Mouse (Mus musculus) heart, postnatal 25 days (tissue): ENCODE results near the gene Fbrsl1. TPM values are rescaled to one million over a fixed set of nuclear protein-coding genes. Genes with fewer than 3 reads are reported as not detected.
A peak's percentile ranks its signal among the peaks of the same experiment; 100 is the strongest.

ENCODE experiments used
- DNase-seq: peaks from one replicate; pipeline ENCODE4 v3.0.0; 2022; ENCODE audit warnings: low spot score
- intact Hi-C: fragments of 180-260 bp; cut with DNase I; formaldehyde crosslinking; loops from one replicate; pipeline ENCODE4 v1.15.1; 2025
- total RNA-seq, 2 experiments: library from RNA; stranded (reverse); gene quantifications; 2 replicates each; pipeline ENCODE4 v1.2.3; 2021

Fbrsl1 gene
- total RNA-seq = 10 to 100 TPM; 43.1 to 48.6 TPM

DNA sequence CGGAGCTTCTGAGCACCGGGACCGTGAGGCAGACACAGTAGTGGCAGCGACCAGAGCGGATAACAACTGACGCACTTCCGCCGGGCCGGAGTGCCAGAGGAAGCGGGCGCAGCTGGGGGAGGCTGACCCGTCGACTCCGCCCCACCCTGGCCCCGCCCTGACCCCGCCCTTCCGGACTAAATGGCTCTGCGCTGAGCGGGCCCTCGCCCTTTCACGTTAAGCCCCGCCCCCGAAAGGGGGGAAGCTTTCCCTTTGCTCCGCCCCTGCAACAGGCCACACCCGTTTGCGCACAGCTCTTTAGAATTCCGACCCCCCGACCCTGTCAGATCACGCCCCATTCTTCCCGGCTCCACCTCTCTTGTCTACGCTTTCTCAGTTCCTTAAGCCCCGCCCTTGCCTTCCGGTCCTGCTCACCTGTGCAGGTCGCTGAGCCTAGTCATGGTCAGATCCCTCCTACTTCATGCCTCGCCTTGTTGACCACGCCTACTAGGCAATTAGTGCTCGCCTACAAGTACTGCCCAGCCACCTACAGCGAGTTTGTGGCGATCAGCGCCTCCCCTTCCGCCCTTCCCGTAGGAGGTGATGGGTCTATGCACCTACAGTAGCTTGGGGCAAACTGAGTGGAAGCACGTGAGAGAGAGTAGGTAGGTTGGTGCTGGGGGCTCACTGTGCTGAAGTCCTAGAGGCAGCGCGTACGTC is at the start of gene Fbrsl1:
Gene Fbrsl1, minus strand, starts transcription at position 68 of the 699 bp plus-strand sequence.
- intact Hi-C loops = no loop called here
- peak; percentile 91 for DNase-seq

DNA sequence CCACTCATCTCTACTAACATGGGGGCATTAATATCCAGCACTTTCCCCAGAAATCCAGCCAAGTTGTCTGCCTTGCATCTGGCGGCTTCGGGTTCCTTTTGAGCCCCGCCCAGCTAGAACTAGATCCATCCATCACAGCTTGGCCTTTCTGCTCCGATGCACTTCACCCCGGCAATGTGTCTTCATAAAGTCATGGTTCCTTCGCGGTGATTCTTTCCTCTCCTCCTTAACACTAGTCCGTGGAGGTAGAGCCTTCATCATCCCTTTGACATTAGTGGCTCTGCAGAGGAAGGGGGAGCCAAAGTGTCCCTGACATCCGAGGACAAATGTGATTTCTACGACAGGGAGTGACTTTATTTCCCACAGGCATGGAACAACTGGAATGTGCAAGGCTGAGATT is 49.8 kb upstream of the Fbrsl1 start:
- intact Hi-C loops = no loop called here
- DNase-seq = no peak

DNA sequence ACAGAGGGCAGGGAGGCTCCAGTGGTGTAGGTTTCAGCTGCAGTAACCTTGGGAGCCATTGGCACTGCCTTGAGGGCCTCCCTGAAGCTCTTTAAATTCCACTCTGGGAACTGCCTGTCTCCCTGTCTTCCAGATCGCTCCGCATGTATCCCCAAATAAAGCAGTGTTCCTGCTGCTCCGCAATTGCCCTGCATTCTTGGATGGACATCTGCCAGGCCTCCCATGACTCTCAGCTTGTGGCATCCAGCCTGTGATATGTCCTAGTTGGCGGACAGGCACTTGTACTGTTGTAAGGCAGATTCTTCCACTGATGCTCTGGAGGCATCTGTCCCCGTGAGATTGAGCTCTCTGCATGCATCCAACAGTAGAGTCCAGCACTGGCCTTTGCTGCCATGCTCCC is 49.3 kb upstream of the Fbrsl1 start:
- intact Hi-C loops = no loop called here

DNA sequence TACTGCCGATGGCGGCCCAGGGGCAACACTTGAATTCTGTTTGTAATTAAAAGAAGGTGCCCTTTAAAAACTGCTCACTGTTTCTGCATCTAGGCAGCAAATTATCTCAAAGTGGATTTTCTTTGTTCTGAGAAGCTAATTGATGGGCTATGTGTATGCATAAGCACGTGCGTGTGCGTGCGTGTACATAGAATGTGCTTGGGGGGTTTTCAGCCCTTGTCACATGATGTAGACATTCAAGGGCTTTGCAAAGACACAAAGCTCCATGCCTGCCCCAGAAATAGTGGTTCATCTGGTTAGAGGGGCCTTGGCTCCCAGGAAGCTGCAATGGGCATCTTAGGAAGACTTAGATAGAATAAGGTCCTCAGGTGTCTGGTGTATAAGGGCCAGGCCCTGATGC is 46.7 kb upstream of the Fbrsl1 start:
- no peak for DNase-seq
- intact Hi-C loops = no loop called here

More for the DNA sequence above, 49.3 kb upstream of the Fbrsl1 start:
- DNase-seq = no peak

DNA sequence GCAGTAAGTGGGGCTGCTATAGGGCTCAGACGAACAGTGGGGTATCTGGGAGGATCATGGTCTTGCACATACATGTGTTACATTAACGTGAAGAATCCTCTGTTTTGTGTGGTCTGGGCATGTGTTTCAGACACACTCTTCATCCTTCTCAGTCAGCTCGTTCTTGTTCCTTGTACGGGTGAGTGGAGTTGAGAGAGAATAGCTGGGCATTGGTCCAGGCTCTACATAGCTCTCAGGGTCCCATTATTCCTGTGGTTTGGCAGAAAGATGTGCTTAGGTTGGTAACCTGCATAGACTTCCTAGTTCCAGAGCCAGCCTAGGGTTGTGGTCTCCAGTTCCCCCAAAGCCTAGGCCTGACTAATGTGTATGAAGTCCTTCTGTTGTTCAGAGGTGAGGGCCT is 46.1 kb upstream of the Fbrsl1 start:
- no peak for DNase-seq
- intact Hi-C loops = no loop called here

DNA sequence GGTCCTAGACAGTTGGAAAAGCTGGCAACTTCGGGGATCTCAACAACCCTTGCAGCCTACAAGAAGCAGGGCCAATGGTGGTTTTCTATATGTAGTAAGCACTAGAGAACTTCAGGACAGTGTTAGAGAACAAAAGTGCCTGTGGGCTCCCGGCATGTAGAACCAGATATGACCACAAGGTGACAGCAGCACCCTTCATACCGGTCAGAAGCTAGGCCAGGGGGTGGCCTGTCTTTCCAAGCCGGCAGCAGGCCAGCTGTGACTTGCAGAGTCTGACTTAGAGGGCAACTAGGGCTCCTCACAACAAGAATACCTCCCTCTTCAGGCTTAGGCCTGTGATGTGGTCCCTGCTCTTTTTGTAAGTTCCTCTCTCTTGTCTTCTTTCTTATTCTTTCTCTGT is 45.5 kb upstream of the Fbrsl1 start:
- peak; percentile 16 for DNase-seq

DNA sequence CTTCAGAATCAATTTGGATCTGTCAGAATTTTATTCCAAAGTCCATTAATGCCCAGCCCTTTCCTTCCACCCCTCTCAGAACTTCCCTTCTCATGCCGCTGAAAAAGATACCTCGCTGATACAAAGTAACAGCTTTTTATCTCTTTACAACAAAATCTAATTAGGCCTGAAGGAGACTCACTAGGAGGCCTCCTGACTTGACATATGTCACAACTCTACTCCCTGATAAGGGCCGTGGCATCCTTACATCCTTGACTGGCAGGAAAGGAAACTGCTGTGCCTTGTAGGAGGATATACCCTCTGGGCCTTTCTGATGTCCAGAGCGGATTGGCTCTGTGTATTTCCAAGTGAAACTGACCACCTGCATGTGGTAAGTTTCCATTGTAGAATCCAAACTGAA is 41.3 kb upstream of the Fbrsl1 start:
- intact Hi-C loops = no loop called here
- DNase-seq = no peak

More for the DNA sequence above, 45.5 kb upstream of the Fbrsl1 start:
- intact Hi-C loops = loop anchor here (1.0 kb wide), 1 partner anchor 143 kb away; no protein-coding TSS in a partner anchor

DNA sequence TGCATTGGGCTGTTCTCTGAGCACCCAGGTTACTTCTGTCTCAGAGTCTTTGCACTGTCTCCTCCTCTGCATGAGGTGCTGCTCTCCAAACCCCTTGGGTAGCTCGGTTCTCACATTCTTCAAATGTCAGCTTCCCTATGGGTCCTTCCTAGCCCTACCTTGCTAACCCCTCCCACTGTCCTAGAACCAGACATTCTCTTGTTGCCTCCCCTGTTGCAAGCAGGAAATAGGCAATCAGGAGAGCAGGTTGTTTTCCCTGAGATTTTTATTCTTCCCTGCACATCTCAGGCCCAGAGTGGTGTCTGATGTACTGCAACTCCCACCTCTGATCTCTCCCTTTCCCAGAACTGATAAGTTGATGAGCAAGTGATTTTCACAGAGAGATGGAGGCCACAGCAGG is 39.6 kb upstream of the Fbrsl1 start:
- intact Hi-C loops = no loop called here
- no peak for DNase-seq

DNA sequence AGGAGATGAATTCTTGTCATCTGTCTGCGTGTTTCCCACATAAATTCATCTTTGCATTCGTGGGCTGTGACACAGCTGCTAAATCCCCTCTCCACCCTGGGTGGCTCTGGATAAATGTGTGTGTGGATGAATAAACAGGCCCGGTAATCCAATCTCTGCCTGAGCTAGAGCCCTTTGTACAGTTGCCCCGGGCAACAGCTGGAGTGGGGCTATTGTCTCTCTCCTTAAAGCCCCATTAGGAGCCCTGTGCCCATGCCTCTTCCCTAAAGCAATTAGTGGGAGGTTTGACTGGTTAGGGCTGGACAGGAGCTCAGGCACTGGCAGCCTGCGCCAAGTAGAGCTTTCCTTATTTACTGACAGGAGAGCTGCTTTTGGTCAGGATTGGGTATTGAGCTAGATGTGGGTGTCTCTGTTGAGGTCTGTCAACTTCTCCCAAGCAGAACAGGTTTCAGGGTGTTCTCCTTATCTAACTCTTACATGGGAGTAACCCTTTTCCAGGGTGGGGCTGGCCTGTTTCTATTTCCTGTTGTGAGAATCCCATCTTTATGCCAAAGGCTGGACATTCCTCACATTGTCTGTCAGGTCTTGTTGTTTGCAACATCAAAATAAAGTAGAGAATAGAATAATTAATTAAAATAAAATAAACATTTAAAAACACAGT is 38.5 kb upstream of the Fbrsl1 start:
- intact Hi-C loops = no loop called here
- DNase-seq = no peak

DNA sequence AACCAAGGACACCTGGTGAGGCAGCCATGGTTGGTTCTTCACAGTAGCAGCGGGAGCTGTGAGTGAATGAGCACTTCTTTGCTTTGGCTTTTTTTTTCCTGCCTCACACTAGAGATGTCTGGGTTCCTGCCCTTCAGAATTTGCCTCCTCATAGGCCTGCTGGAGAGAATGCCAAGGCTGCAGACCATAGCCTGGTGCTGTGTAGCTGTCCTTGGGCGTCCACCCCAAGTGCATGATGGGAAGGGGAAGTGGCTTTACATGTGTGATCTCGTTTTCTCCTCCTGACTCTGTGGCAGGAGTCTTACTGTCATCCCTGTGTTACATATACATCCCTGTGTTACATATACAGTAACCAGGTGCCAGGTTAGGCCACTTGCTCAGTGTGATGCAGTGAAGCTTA is 36.4 kb upstream of the Fbrsl1 start:
- intact Hi-C loops = no loop called here
- no peak for DNase-seq

DNA sequence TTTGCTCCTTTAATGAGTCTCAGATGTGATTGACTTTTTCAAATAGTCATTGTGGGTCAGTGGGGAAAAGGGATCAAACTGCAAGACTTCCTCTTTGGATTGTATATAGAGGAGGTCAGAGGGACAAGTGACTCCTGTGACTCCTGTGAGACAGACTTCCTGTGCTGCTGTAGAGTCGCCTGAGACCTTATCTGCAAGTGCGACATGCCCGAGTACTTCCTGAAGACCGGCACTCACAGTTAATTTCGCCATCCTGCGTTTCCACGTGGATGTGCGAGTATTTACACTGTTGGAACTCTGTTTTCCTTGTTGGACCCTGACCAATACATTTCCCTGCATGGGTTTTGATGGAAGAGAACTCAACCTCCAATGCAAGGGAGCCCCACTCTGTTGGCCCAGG is 30.9 kb upstream of the Fbrsl1 start:
- intact Hi-C loops = no loop called here
- no peak for DNase-seq

DNA sequence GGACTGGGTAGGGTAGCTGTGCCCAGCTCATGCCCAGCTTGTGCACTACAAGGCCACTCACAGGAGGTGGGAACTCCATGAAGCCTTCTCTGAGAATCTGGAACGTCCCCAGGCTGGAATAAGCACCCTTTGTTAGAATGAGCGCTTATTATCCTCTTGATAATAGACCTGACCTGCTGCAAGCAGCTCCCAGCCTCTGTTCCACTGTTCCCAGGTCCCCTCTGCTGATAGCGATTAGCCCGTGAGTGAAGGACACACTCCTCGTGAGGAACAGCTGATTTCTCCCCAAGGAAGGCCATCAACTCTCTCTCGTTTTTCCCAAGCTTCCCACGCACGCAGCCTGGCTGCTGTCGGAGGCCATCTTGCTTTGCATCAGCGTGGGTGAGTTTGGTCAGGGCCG is 25.9 kb upstream of the Fbrsl1 start:
- no peak for DNase-seq
- intact Hi-C loops = no loop called here

DNA sequence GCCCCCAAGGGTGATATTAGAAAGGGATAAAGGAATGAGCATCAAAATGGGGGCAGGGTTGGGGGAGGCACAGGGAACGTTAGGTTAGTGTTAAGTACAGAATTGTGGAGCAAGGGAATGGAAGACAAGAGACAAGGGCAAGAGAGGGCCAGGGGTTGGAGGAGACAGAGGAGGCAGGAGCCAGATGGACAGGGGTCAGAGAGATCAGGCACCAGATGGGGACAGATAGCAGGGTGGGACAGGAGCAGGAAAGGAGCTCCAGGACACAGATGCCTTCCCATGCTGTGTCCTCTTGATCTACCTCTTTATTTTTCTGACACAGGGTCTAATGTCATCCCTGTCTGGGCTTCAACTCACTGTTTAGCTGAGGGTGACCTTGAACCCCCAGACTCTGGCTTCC is 24.5 kb upstream of the Fbrsl1 start:
- DNase-seq = no peak
- intact Hi-C loops = no loop called here

DNA sequence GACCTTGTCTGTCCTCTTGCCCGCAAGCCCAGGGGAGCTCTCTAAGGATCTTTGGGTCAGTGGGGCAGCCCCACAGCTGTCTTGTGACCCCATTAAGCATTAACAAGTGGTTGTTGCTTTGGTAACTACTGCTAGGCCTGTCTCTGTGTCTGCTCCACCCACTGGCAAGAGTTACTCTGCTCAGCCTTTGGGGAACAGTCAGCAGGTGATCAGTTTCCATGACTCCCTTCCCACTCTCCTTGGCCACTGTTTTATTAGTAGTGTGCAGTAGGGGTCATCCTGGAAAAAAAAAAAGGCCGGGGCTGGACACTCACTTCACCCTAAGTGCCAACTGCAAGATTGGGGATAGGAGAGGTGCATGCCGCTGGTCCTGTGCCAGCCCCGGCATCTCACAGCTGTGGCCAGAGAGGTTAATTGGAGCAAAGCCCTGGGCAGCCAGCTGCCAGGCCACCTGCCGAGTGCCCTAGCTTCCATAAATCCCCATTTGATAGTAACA is 23.7 kb upstream of the Fbrsl1 start:
- intact Hi-C loops = no loop called here
- DNase-seq = no peak

DNA sequence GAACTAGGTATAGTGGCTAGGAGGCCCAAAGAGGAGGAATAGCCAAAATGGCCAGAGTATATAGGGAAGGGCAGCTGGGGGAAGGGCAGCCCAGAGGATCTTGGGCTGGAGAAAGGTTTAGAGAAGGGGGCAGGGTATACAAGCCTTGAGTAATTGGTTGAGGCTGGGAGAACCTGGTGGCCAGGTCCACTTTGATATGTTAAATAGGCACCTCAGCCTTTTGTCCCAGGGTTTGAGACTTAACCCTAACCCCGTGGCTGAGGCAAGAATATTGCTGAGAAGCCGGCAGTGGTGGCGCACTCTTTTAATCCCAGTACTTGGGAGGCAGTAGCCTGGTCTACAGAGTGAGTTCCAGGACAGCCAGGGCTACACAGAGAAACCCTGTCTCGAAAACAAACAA is 23.0 kb upstream of the Fbrsl1 start:
- intact Hi-C loops = no loop called here
- DNase-seq = no peak

DNA sequence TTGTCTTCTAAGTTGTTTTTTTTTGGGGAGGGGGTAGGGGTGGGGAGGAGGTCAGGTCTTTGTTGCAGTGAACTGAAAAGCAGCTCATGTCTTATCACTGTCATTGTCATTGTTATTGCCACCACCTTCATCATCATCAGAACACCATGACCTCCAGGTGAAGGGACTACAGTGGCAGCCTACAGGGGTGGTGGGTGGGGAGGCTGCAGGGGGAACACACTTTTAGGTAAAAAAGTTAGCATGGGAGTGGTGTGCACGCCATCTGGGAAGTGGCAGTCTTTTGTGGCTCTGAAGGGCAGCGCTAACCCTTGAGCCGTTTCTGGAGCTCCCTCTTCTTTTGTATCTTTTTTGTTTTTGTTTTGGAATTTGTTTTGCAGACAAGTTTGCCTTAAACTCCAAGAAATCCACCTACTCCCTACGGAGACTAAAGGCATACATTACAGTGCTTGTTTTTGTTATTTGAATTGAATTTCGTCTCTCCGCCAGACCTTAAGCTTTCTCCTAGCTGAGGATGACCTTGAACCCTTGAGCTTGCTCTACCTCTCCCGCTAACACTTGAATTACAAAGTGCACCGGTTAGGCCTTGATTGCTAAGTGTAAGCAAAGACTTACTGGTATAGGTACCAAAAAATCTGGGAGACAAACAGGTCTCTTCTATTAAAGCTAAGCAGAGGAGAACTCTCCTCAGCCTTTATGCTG is 21.1 kb upstream of the Fbrsl1 start:
- intact Hi-C loops = no loop called here
- no peak for DNase-seq

DNA sequence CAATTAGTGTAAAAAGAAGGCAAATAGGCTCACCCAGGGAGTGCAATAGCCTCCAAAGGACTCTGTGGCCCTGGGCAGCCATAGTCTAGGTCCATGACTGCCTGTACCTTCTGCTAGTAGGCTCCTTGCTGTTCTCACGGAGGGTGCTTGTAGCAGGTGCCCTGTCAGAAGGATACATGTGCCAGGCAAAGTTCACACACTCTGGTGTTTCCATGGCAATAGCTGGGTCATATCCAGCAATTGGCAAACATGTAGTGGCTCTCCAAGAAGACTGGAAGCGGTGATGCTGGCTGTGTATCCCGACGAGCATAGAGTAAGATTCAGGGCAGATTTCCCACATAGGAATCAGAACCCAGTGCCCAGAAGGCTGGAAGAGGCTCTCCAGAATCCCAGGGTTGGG is 20.0 kb upstream of the Fbrsl1 start:
- intact Hi-C loops = no loop called here
- no peak for DNase-seq

DNA sequence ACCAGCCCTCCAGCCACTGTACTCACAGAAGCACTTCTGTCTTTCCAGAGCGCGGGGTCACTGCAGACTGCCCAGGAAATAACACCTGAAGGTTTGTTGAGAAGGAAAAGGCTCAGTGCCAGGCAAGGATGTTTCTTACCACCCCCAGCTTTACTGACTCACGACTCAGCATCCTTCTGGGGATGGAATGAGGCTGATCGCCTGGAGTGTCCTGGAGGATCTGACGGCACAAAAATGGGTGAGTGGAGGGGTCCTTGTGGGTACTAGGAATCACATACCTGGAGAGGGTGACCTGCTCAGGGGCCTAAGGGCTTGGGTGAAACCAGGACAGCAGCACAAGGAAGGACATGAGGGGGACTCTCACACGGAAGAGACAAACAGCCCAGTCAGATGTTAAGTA is 19.4 kb upstream of the Fbrsl1 start:
- intact Hi-C loops = no loop called here
- no peak for DNase-seq

DNA sequence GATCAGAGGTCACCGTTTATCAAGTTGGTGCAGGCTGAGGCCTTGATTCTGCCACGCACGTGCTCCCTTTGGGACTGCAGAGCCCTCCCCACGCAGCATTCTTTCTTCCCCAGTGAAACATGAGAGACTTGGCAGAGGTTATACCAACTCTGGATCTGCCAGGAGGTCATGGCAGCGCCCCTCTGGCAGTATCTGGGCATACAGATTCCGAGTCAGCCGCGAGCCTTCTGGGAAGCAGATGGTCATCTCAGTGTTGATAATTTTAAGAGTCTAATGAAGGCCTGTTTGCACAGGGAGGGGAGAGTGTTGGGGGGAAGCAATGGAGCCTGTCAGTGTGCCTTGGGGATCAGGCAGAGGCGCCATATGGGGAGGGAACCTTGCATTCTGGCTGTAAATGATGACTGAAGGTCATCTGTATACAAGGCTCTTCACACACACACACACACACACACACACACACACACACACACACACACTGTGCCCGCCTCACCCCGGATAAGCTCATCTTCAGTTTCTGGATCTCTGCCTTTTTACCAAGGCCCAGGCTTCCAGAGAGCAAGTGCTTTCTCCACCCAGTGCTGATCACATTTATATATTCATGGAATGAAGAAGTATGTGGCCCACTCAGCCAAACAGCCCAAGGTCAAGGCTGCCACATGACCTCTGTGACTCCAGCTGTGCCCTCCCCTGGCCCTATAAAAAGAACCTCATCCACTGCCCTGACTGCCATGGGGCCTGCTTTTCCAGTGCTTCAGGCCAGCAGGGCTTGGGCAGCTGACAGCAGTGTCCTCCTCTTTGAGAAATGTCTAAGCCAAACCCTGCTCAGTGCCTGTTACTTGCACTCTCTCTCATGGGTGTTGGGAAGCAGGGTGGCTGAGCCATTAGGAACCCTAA is 18.5 kb upstream of the Fbrsl1 start:
- no peak for DNase-seq
- intact Hi-C loops = no loop called here

DNA sequence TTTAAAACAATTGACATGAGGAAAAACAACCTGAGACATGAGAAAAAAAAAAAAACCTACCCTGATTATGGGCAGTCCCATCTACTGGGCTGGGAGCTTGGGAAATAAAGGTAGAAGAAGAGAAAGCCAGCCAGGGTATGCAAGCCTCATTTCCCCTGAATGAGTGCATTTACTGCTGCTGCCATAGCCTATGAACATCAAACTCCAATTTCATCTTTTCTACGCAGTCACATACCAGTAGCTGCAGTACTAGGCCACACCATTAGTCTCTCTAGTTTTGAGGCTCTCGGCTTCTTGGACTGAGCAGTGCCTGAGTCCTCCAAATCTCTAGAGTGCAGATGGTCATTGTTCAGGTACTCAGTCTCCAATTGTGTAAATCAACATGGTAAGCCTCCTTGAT is 14.3 kb upstream of the Fbrsl1 start:
- DNase-seq = no peak
- intact Hi-C loops = no loop called here
